Mouse (Mus musculus) liver, embryonic 16.5 days (tissue): ENCODE results near the gene Ankmy1. TPM values are rescaled to one million over a fixed set of nuclear protein-coding genes. Genes with fewer than 3 reads are reported as not detected.
A peak's percentile ranks its signal among the peaks of the same experiment; 100 is the strongest.

Experiments
- ATAC-seq: fragments of 200-750 bp; cut with Nextera tagmentation; 2 replicates; pipeline ENCODE4 v1.8.0; 2017; ENCODE audit warnings: low read depth, mild to moderate bottlenecking, moderate number of reproducible peaks, moderate library complexity
- H3K27ac ChIP-seq: fragments of 300-500 bp; sonication (generic); 2 replicates; pipeline ENCODE4 v1.5.1; 2014; ENCODE audit warnings: mild to moderate bottlenecking, low read length
- H3K27me3 ChIP-seq: fragments of 300-500 bp; sonication (generic); 2 replicates; pipeline ENCODE4 v1.6.1; 2014; ENCODE audit warnings: low read depth, low read length, mixed read lengths; ENCODE audit not compliant: control insufficient read depth, insufficient read depth
- H3K36me3 ChIP-seq: fragments of 300-500 bp; sonication (generic); 2 replicates; pipeline ENCODE4 v1.6.1; 2014; ENCODE audit warnings: mild to moderate bottlenecking; ENCODE audit not compliant: control insufficient read depth, insufficient read depth
- H3K4me1 ChIP-seq: fragments of 300-500 bp; sonication (generic); 2 replicates; pipeline ENCODE4 v1.6.1; 2014; ENCODE audit warnings: low read depth, low read length, mixed read lengths; ENCODE audit not compliant: control insufficient read depth
- H3K4me2 ChIP-seq: fragments of 300-500 bp; sonication (generic); 2 replicates; pipeline ENCODE4 v1.6.1; 2014; ENCODE audit warnings: low read depth, low read length, mixed read lengths
- H3K4me3 ChIP-seq: fragments of 300-500 bp; sonication (generic); 2 replicates; pipeline ENCODE4 v1.5.1; 2014; ENCODE audit warnings: low read depth, mild to moderate bottlenecking, low read length
- H3K9ac ChIP-seq: fragments of 300-500 bp; sonication (generic); 2 replicates; pipeline ENCODE4 v1.6.1; 2014; ENCODE audit warnings: low read depth, low read length
- H3K9me3 ChIP-seq: fragments of 300-500 bp; sonication (generic); replicated peaks from 2 replicates; pipeline ENCODE4 v1.6.1; 2016; ENCODE audit warnings: low read length; ENCODE audit not compliant: control insufficient read depth
- WGBS: fragments of 180-500 bp; shearing (Covaris S2); extraction: QIAGEN DNeasy Blood & Tissue Kit; methylation state at CpG from one replicate; pipeline ENCODE4 v1.1.7; 2014; ENCODE audit not compliant: insufficient replicate concordance; 5-methylcytosine and 5-hydroxymethylcytosine counted together
- polyA plus RNA-seq: library from polyadenylated mRNA; unstranded; fragments of >200 nt; fragmentation: Nextera tagmentation; extraction: Ambion mirVana; gene quantifications from 2 replicates; pipeline ENCODE4 v1.2.1, GENCODE M21; 2015

The Ankmy1 gene
- polyA plus RNA-seq, 1 experiment from 2014 or later, result not detected

DNA sequence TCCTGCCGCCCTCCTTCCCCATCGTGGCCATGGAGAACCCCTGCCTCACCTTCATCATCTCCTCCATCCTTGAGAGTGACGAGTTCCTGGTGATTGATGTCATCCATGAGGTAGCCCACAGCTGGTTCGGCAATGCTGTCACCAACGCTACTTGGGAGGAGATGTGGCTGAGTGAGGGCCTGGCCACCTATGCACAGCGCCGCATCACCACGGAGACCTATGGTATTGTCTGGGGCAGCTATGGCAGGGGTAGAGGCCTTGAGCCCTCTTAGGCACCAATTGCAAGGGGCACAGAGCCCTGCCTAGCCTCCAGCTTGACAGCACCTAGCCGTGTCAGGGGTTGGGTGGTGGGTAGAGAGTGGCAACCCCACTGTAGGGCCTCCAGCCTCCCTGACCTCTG lies 14.0 kb upstream of the Ankmy1 start:
- Histone ChIP-seq H3K9me3 (no peaks in the 10 kb centered on the region), H3K36me3 (peaks cover 26% of the 10 kb centered on the region), H3K27me3 (no peaks in the 10 kb centered on the region), H3K27ac (no peak overlapping the region), H3K9ac (no peak overlapping the region), H3K4me2 (no peak overlapping the region), H3K4me3 (no peak overlapping the region), H3K4me1 (peaks cover 17% of the 10 kb centered on the region)
- no peak for ATAC-seq
- WGBS, result 86% methylated on average over 9 of the region's 9 CpGs

DNA sequence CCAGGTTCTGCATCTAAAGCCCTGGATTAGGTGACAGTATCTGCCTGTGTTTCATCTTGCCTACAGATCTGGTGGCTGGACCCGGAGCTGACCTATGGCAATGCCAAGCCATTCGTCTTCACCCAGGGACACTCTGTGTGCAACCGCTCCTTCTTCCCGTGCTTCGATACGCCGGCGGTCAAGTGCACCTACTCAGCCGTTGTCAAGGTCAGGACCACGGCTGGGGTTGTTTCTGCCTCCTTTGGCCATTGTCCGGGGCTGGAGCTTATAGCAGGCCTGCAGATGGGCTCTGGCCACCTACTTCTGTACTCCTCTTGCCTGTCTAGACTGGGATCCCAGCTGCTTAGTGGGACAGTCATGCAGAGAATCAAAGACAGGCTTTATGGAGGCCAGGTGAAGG lies 12.3 kb upstream of the Ankmy1 start:
- Histone ChIP-seq H3K4me3 (no peak overlapping the region), H3K9ac (no peak overlapping the region), H3K27me3 (no peaks in the 10 kb centered on the region), H3K36me3 (peaks cover 24% of the 10 kb centered on the region), H3K4me2 (no peak overlapping the region), H3K9me3 (no peaks in the 10 kb centered on the region), H3K4me1 (peaks cover 22% of the 10 kb centered on the region), H3K27ac (no peak overlapping the region)
- no peak for ATAC-seq
- 82% methylated on average over 11 of the region's 11 CpGs for WGBS

DNA sequence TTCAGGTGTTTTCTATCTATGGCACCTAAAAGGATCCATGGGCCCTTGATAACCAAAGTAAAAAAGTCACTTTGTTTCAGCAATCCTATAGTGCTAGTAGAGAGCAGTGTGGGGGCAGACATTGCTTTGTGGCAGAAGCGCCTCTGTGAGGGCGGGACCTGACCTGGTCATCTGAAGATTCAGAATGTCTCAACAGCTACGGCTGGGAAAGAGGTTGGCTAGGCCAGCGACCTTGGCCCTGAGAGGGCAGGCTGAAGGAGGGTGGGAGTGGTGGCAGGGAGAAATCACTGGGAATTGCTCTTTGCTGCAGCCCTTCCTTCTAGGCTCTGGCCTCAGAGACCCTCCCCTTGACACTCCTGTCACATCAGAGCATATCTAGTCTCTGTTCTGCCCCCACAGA lies 11.5 kb upstream of the Ankmy1 start:
- peaks cover 17% of the 10 kb centered on the region for H3K36me3 ChIP-seq
- no peaks in the 10 kb centered on the region for H3K9me3 ChIP-seq

DNA sequence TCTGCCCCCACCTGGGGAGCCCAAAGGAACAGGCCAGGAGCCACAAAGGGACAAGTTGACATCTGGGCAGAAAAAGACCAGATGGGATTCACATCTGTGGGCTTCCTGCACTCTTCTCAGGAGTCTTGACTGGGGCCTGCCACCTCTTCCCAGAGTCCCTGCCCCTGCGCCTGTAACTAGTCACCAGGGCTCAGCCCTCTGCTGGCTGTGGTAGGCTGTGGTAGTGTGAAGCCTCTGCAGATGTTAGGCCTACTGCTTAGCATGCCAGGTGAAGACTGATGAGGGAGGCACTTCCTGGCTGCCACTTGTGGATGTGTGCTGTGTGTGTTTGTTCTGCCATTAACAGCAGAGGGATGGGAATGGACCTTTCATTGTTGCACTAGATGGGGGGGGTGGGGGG lies 9.6 kb upstream of the Ankmy1 start:
- WGBS, result 48% methylated on average over 1 of the region's 1 CpGs
- ATAC-seq, result no peak
- Histone ChIP-seq H3K9ac (peak overlapping the region; percentile 83; the same call in 1 of the 2 replicates), H3K27ac (no peak overlapping the region), H3K4me1 (peaks cover 46% of the 10 kb centered on the region), H3K4me2 (peak overlapping the region; percentile 91), H3K4me3 (peak overlapping the region; percentile 69), H3K36me3 (peaks cover 9% of the 10 kb centered on the region; the same call in 1 of the 2 replicates), H3K9me3 (no peaks in the 10 kb centered on the region), H3K27me3 (no peaks in the 10 kb centered on the region)

More for the DNA sequence above, 11.5 kb upstream of the Ankmy1 start:
- no peak overlapping the region for H3K4me2 ChIP-seq
- no peaks in the 10 kb centered on the region for H3K27me3 ChIP-seq
- H3K4me1 ChIP-seq, result peaks cover 29% of the 10 kb centered on the region
- no peak overlapping the region for H3K27ac ChIP-seq
- no peak overlapping the region for H3K9ac ChIP-seq
- ATAC-seq, result no peak
- no peak overlapping the region for H3K4me3 ChIP-seq
- WGBS, result 64% methylated on average over 4 of the region's 4 CpGs

DNA sequence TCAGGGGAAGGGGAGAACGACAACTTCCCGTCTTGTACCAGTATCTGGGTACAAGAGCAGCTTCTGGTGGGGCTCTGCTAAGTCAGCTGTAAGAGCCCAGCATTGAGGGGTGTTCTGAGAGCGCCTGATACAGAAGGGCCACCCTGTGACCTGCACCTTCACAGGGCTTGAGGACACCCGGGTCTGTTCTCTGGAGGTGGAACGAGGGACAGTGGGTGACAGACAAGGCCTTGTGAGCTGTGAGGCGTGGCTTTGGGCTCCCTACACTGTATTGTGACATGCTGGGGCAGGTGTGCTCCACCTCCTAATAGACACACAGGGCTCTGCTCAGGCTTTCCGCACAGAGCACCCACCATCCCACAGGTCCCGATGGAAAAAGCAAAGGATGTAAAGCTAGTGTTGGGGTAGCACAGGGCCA lies 9.0 kb upstream of the Ankmy1 start:
- 26% methylated on average over 8 of the region's 8 CpGs for WGBS
- H3K4me2 ChIP-seq, result peak overlapping the region; percentile 91
- ATAC-seq, result no peak
- peaks cover 46% of the 10 kb centered on the region for H3K4me1 ChIP-seq
- peak overlapping the region; percentile 69 for H3K4me3 ChIP-seq
- peak overlapping the region; percentile 83 for H3K9ac ChIP-seq
- H3K36me3 ChIP-seq, result peaks cover 7% of the 10 kb centered on the region; the same call in 1 of the 2 replicates
- H3K27ac ChIP-seq, result peak overlapping the region; percentile 85
- no peaks in the 10 kb centered on the region for H3K9me3 ChIP-seq
- no peaks in the 10 kb centered on the region for H3K27me3 ChIP-seq

DNA sequence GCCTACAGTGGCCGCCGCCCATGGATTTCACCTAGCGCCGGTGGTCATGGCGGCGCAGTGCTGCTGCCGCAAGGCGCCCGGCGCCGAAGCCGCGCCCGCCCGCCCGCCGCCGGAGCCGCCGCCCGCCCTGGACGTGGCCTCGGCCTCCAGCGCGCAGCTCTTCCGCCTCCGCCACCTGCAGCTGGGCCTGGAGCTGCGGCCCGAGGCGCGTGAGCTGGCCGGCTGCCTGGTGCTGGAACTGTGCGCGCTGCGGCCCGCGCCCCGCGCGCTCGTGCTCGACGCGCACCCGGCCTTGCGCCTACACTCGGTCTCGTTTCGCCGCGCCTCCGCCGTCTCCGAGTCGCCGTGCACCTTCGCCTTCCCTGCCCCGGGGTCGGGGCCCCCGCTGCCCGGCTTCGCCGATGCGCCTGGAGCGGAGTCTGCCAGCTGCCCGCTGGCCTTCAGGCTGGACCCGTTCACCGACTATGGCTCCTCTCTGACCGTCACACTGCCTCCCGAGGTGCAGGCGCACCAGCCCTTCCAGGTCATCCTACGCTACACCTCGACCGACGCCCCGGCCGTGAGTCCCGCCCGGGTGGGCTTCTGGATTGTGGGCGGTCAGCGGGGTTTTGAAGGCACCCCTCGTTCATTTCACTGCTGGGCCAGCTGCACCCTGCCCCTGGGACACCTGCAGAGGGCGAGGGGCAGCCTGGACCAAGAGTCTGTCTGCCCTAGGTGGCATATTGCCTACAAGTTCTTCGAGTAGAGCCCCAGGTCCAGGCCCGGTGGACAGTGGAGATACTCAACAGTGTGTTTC lies 8.4 kb upstream of the Ankmy1 start:
- peaks cover 46% of the 10 kb centered on the region for H3K4me1 ChIP-seq
- H3K4me2 ChIP-seq, result peak overlapping the region; percentile 91
- peak overlapping the region; percentile 85 for H3K27ac ChIP-seq
- WGBS, result 1% methylated on average over 61 of the region's 85 CpGs
- H3K9ac ChIP-seq, result peak overlapping the region; percentile 83
- peak overlapping the region; percentile 69 for H3K4me3 ChIP-seq
- no peaks in the 10 kb centered on the region for H3K27me3 ChIP-seq
- 0 out of 2 replicates have a peak, but pooled peaks cover 2% of the 10 kb centered on the region for H3K36me3 ChIP-seq
- peak; percentile 9; the same call in 1 of the 2 replicates for ATAC-seq
- H3K9me3 ChIP-seq, result no peaks in the 10 kb centered on the region

DNA sequence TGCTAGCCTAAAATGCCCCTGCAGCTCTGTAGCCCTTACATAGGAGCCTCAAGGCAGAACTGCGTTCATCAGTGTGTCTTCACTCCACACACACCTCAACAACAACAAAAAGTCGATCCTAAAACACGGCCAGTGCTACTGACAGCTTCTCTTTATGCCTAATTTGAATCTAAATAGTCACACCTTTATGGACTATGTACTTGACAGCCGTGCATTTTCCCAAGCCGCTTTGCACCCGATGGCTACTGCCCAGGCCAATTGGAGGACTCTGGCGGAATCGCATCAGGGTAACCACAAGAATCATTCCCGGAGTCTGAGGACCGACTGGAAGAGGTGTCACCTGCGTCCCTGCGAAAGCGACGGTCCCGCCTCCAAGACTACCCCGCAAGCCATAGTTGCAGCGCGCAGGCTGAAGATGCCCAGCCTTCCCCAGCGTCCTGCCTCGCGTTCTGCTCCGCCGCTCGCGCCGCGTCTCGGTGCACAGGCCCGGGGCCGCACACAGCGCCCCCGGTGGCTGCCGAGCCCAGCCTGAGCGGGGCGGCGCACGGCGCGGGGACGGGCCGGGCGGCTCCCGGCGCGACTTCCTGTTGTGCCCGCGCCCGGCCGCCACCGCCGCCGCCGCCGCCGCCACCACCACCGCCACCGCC lies 7.7 kb upstream of the Ankmy1 start, which contains the start of gene Rnpepl1:
Gene Rnpepl1, plus strand, starts transcription at position 545 of the 647 bp plus-strand sequence.
- H3K4me3 ChIP-seq, result peak within 1 kb of the TSS; percentile 69
- H3K36me3 ChIP-seq, result no peaks in the 10 kb centered on the region
- H3K27me3 ChIP-seq, result no peaks in the 10 kb centered on the region
- peak within 1 kb of the TSS; percentile 83 for H3K9ac ChIP-seq
- peak within 1 kb of the TSS; percentile 85 for H3K27ac ChIP-seq
- 1% methylated on average over 45 of the region's 57 CpGs for WGBS
- ATAC-seq, result peak; percentile 62
- H3K4me1 ChIP-seq, result peaks cover 46% of the 10 kb centered on the region
- H3K9me3 ChIP-seq, result no peaks in the 10 kb centered on the region
- H3K4me2 ChIP-seq, result peak within 1 kb of the TSS; percentile 91

DNA sequence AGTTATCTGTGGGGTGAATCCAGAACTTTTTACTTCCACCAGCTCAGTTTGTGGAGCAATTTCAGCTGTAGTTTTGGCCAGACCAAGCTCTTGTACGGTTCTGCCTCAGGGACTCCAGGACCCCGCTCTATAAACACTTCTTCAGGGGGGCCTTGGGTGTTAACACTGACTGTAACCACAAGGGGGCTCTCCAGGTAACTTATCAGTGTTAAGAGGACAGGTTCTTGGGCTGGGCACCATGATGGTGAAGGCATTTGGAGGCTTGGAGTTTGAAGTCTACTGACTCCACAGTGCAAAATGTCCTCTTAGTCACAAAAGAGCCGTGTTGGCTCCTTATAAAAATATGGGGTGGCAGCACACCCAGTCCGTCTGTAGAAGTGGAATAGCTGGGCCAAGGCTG lies 6.4 kb upstream of the Ankmy1 start:
- 58% methylated on average over 4 of the region's 4 CpGs for WGBS
- Histone ChIP-seq H3K4me3 (no peak overlapping the region), H3K27ac (no peak overlapping the region), H3K9me3 (no peaks in the 10 kb centered on the region), H3K27me3 (no peaks in the 10 kb centered on the region), H3K36me3 (no peaks in the 10 kb centered on the region), H3K4me2 (no peak overlapping the region), H3K9ac (no peak overlapping the region), H3K4me1 (peaks cover 46% of the 10 kb centered on the region)
- no peak for ATAC-seq

DNA sequence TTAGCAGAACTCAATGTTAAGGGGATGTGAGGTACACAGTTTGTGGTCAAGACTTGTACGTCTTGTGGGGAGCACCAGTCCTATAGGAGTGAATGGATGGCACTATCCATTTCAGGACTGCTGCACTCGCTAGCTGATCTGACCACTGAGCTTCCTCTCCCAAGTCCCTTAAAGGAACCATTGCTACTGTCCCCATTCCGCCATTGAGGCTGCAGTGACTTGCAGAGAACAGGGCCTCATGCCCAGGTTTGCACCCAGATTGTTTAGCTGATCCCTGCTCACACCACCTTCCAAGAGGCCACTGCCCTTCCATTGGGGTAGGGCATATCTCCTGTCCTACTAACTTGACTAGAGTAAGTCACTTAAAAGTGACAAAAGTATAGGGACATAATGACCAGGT lies 6.0 kb upstream of the Ankmy1 start:
- Histone ChIP-seq H3K9me3 (no peaks in the 10 kb centered on the region), H3K27ac (no peak overlapping the region), H3K27me3 (no peaks in the 10 kb centered on the region), H3K9ac (no peak overlapping the region), H3K4me1 (peaks cover 46% of the 10 kb centered on the region), H3K4me3 (no peak overlapping the region), H3K36me3 (no peaks in the 10 kb centered on the region), H3K4me2 (no peak overlapping the region)
- 87% methylated on average over 3 of the region's 3 CpGs for WGBS
- ATAC-seq, result no peak
